Mouse (Mus musculus) testis, postnatal 14 days (tissue): ENCODE results near the gene Pex19.

Experiments
- DNase-seq: peaks from one replicate; pipeline ENCODE4 v3.0.0; 2021; ENCODE audit warnings: low spot score

The Pex19 gene

DNA sequence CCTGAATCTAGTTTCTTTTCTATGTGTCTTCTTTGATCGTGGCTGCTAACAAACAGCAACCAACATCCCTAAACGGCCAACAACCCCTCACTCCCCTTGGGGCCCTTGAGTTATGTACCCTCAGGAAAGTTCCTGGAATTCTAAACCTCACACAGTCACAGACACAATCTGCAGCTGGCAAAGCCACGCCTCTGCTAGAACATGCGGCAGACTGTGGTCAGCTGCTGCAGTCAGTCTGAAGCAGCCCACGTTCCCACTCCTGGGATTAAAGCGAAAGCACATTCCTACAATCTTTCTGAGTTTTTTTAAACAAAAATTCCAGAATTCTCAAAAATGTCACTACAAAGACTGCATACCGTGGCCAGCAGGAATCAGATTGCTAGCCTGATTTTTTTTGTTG, 7.0 kb downstream of the Pex19 start:
- DNase-seq = no peak

DNA sequence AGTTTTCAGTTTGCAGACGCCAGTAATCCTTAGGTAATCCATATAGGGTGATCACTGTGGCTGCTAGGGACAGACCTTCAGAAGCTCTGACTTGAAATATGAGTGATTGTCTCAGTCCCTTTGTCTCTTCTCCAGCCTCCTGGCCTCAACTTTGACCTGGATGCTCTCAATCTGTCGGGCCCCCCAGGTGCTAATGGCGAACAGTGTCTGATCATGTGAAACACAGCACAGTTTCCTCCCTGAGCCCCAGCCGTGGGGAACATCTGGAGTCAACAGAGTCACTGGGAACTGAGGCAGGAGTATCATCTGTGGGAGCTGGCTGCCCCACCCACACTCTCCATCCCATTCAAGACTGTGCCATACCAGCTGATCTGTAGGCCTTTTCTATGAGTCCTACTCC, 7.5 kb downstream of the Pex19 start:
- no peak for DNase-seq

DNA sequence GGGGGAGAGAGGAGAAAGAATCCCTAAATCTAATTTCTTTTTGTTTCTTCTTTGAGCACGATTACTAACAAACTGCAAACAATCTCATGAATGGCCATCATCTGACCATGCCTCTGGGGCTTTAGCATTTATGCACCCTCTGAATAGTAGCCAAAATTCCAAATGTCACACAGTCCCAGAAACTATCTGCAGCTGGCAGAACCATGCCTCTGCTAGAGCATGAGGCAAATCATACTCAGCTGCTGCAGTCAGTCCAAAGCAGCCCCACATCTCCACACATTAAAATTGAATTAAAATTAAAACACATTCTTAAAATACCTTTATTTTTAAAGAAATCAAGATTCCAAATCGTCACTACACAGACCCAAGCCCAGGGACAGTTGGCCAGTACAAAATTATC, 13.6 kb downstream of the Pex19 start:
- no peak for DNase-seq

DNA sequence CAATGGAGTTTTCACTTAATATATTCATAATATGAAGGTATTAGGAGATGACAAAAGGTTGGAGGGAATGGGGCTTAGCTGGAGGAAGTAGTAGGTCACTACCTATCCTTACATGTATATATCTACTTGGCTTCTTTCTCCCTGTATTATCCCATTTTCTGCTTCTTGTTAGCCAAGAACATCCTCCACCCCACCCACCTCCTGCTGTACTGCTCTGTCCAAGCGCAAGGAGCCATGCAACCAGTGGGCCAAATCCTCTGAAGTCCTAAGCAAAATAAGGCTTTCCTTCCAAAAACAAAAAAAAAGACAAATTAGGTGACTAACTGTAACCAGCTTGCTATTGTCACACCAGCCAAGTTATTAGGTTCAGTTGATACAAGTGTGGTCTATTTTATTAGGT, 14.3 kb downstream of the Pex19 start:
- no peak for DNase-seq

DNA sequence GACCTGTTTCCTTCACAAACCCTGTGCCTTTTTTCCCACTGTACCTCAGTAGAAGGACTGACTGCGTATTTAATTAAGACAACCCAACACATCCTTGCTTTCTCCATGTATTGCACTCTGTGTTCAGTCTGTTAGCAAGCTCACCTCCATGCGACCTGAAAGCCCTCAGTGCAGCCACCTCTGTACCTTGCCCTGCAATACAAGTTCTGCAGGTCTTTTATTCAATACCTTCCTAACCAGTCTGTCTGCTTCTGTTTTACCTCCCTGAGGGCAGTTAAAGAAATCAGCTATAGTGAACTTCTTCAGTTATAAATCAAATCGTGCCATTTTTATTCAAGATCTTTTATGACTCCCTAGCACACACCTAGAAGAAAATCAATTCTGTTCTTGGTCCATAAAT, 15.0 kb downstream of the Pex19 start:
- DNase-seq = no peak

DNA sequence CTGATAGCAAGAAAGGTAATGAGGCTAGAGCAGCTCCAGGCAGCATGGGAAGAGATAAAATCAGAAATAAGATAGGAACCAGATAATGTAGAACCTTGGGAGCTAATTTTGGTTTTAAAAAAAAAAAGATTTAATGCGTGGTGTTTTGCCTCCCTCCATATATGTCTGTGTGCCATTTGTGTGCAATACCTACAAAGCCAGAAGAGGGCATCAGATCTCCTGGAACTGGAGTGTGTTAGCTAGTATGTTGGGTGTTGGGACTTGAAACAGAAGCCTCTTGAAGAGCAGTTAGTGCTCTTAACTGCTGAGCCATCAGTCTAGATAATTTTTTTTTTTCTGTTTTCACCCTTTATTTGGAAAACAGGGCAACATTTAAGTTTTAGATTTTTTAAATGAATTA, 17.0 kb downstream of the Pex19 start:
- DNase-seq = no peak

DNA sequence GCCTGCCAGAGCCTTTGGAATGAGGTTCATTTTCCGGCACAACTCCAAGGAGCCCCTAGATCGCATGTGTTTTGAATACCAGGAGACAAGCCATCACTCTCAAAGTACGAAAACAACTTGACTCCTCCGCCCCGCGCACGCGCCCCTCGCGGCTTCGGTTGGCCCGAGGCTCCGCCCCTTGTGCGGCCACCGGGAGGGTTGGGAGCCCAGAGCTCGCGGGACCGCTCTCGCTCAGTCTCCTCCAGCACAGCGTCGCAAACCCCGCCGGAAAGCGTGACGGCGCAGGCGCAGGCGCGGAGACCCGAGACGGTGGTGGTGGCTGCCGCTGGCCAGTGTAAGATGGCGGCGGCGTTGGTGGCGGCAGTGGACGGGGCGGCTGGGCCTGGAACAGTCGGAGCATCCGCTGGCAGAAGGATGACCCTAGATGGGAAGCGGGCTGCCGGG, 21.3 kb downstream of the Pex19 start, which contains the start of gene Dcaf8:
TSS of gene Dcaf8 (plus strand) at position 250 of the 444 bp plus-strand sequence.
- DNase-seq = peak; percentile 96

DNA sequence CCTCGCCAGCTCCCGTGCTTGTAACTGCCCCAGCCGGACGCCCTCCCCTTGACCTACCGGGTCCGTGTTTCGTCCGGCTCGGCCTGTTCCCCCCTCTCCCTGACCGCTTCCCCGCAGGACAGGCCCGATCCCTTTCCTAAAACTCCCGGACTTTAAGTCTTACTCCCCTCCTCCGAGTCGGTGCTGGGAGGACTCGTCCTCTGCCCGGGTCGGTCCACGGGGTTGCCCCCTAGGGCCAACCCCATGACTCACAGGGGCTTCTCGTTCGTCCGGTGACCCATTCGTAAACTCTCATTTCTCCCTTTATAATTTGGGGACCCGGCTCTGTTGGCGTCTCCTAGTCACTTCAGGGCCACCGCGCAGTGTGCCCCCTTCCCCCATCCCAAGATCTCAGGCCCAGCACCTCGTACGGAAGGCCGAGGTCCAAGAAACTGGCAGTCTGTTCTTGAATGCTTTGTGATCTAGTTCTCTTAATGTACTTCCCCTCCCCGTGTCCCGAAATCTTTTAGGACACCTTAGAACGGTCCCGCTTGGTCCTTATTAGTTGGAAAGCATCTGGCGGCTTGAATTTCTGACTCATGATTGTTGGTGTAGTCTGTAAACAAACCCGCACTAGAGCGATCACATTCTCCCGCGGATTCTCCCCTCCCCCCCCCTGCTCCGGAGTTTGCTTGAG, 21.9 kb downstream of the Pex19 start:
- DNase-seq = no peak

DNA sequence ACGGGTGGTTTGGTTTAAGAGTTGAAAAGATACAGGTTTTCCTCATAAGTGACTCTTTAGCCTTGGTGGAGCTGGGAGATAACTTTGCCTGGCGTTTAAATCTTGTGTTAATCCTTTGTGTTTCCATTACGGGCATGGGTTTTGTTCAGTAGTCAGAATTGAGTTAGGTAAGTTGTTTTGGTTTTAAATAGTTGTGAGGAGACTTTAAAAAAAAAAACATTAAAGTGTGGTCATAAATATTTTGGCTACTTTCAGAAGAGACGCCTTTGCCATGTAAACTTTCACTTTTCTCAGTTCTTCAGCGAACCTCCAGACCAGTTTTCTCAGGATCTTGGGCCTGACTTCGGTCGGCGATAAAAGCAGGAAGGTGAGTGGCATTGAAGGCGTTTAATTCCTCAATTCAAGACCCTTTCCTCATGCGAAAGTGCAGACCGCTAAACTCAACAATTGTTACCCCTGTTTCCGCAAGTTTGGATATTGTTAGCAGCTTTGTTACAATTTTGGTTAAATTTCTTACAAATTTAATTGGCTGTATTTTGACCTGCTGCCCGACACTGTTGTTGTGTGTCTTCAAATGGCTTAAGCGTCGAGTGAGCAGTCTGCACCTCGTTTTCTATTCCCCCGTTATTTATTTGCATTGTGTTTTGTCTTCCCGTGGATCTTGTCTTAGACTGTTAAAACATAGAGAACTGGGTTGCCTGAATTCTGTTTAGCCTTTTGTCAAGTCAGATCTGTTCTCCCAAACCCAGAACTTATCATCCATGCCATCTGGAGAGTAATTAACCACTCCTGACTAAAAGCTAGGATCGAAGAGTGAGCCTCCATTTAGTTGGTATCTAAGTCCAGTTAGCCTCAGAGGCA, 22.6 kb downstream of the Pex19 start:
- no peak for DNase-seq

DNA sequence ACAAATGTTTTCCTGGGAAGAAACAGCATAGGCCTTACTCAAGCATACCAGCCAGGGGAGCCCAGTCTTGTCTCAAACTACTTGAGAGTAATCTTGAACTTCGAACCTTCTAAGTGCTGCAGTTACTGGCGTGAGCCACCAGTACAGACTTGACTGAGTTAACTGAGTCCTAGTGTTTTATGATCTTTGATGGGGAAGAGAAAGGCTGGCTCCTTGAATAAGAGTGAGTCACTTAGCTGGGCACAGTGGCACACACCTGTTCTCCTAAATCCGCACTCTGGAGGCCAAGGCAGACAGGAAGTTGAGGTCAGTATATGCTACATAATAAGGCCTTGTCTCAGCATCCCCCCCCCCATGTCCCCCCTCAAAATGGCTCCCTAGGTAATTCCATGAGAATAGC, 28.0 kb downstream of the Pex19 start:
- no peak for DNase-seq

DNA sequence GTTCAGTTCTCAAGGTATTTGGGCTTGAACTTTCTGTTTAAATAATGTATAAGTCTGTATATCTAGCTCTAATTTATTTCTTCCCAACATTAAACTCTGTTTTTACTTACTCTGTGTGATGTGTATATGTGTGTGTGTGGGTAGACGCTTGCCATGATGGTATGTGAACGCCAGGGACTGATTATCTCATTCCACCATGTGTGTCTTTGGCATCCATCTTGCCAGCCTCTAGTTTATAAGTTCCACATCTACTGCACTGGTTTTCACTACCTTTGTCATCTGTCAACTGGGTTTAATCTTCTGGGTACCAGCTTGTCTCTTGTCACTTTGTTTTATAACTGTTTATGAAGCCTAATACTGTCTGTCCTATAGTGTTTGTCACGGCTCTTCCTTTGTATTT, 29.0 kb downstream of the Pex19 start:
- DNase-seq = no peak

DNA sequence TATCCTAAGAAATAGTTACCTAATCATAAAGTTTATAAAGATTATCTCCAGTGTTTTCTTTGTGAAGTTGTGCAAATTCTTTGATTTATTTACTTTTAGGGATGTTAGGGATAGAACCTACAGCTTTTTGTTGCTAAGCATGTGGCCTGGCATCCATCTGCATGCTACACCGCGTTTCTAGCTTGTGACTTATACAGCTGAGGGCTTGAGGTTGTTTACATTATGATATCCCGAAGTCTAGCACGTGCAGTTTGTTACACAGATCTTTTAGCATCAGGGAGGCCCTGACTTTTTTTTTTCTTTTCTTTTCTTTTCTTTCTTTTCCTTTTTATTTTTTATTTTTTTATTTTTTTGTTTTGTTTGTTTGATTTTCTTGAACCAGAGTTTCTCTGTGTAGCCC, 33.4 kb downstream of the Pex19 start:
- no peak for DNase-seq

DNA sequence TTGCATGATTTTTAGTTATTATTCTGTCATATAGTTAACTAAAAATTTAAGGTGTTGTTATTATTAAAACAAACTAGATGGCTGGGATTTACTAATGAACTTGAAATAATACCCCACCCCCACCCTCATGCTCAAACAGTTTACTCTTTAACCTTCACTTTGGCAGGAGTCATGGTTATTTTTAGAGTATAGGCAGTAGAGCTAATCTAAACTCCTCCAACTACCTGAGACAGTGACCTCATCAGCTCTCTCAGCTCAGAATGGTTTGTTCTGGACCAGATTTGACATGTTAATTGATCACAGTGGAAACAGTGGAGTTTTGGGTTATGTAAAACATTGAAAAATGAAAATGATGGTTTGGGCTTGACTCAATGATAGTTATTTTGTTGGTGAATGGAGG, 34.0 kb downstream of the Pex19 start:
- DNase-seq = no peak

DNA sequence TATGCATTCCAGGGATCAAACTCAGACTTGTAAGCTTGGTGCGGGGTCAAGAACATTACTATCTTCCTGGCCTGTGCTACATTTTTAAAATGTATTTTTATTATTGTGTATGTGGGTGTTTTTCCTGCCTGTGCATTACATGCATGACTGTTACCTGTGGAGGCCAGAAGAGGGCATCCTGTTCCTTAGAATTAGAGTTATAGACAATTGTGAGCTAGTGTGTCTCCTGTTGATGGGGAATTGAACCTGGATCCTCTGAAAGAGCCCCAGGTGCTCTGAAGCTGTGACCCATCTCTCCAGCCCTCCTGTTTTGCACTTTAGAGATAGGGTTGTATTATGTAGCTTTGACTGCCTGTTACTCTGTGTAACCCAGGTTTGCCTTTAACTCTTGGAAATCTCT, 35.5 kb downstream of the Pex19 start:
- no peak for DNase-seq

DNA sequence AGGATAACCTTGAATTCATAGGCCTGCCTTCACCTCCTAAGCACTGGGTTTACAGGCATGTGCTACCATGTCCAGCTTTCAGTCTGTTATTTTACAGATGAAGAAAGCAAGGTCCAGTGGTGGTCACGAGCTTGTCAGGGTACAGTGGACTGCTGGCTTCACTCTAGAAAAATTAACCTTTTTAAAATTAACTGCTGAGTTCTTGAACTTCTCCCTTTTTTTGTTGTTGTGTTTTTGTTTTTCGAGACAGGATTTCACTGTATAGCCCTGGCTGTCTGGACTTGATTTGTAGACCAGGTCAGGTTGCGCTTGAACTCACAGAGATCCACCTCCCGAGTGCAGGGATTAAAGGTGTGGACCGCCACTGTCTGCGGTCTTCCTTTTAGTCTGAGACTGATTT, 36.4 kb downstream of the Pex19 start:
- no peak for DNase-seq

DNA sequence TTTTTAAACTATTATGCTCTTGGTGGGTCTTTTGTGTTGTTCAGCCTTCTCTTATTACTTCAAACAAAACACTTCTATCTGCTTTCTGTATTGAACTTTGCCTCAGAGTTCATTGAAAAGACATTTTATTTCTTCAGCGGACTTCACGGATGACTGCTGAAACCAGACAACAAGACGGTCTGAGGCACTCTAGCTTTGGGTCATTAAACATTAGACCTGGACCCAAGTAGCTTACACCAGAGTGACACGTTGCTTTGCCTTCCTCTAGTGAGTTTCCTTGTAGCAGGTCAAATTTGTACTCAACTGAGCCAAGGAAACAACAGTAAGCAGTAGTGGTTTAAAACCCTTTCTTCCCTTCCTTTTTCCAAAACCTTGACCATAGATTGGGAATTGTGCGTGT, 41.4 kb downstream of the Pex19 start:
- DNase-seq = no peak

DNA sequence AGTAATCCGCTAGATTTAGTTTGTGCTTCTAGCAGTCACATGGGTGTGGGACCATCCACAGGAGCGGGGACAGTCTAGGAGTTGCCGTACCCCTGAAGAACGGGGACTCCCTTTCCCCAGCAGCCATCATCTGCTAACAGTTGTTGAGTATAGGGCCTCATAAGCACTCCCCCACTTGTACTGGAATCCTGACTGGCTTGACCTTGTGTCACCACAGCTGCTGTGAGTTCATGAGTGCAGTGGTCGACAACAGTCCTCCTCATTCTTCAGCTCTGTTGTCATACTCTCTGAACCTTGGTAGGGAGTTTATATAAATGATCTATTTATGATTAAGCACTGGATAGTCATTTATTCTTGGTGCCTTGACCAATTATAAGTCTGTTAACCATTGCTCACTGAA, 43.3 kb downstream of the Pex19 start:
- DNase-seq = no peak

DNA sequence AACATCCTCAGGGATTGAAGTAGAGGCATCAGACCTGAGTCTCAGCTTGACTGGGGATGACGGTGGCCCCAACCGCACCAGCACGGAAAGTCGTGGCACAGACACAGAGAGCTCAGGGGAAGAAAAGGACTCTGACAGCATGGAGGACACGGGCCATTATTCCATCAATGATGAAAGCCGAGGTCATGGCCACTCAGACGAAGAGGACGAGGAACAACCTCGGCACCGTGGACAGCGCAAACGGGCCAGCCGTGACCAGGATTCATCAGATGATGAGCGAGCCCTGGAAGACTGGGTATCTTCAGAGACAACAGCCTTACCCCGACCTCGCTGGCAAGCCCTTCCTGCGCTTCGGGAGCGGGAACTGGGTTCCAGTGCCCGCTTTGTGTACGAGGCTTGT, 45.8 kb downstream of the Pex19 start:
- no peak for DNase-seq

DNA sequence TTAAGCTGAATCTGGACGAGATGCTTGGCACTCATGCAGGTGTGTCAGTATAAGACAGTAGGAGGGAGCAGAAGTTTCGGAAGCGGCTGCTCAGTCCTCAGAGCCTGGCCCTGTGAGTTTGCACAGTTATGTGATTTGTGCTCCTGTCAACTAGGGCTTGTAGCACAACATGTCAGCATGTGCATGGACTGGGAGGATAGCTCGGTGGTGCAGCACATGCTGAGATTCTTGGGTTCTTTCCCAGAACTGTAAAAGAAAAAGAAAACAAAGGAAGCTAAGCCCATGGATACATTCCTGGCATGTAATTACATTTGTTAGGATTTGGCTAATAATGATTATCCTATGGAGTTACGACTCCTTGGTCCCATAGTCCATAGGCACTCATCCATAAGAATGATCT, 46.6 kb downstream of the Pex19 start:
- DNase-seq = no peak

DNA sequence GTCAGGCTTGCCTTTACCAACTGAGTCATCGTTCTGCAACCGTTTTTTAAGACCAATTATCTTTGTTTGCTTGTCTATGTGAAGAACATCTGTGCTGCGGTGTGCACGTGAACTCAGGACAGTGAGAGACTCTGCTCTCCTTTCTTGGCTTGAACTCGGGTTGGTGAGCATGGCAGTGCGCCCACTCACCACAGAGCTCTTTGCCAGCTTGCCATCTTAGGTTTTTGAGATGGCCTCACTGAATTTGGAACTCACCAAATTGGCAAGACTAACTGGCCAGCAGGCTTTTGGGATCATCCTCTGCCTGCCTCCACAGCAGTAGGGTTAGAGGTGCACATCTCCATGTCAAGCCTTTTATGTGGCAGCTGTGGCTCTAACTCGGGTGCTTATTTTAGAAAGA, 51.2 kb downstream of the Pex19 start:
- DNase-seq = no peak

DNA sequence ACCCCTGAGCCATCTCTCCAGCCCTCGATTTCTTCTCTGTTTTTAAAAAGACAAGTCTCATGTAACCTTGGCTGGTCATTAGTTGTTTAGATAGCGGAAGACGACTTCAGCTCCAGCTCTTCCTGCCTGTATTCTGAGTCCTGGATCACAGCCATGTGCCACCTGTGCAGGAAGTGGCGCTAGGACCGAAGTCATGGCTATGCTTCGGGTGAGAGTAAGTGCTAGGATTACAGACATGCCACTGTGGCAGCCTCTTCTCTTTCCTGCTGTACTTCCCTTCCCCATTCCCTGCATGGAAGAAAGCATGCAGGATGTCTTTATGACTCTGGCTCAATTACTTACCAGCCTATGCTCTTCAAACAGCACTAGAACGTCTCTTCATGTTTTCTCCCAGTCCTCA, 52.5 kb downstream of the Pex19 start:
- DNase-seq = no peak

DNA sequence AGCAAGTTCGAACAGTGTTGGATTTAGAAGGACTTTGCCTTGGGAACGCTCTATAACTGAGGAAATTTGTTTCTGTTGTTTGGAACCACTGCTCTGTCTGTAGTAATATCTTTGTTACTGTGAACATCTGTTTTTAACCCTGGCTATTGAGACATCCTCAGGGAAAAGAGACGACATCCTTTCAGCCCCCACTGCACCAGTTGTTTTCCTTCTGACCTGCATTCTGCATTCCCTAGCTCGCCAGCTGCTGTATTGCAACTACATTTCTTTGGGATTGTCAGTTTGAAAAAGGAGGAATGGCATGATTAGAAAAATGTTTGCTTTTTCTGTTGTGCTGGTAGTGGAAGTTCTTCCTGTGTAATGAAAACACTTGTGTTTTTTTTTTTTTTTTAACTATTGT, 54.3 kb downstream of the Pex19 start:
- DNase-seq = no peak

DNA sequence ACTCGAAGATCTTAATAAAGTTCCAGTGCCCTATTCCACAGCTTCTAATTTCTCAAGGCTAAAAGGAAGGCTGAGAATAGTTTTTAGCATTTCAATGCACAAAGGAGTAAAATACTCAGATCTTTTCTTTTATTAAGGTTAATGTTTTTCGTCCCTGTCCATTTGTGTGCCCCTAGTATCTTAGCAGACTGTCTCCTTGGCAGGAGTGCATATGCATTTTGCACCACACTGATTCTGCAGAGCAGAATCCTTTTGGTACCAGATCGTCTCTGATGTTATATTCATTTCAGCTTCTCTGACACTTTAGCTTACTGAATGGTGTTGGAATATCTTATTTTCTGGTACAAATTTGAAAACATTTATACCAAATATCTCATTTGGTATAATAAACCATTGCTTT, 55.2 kb downstream of the Pex19 start:
- no peak for DNase-seq

DNA sequence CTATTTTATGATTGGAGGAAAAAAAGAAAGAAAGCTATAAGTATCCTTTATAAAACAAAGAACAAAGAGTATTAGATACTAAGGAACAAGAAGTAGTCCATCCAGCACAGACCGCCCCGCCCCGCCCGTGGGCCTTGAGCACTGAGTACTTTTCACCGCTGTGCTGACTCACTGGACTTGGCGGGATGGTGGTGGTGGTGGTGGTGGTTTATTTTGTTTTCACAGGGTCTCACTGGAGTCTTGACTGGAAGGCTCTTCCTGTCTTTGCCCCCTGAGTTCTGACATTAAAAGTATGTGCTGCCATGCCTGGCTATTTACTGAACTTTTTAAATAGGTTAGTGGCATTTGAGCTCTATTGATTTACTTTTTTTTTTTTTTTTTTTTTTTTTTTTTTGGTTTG, 56.5 kb downstream of the Pex19 start:
- DNase-seq = no peak
